Mouse (Mus musculus) left cerebral cortex, postnatal 36 days (tissue): ENCODE measurements around the gene 4930470P17Rik. TPM values are rescaled to one million over a fixed set of nuclear protein-coding genes. Genes with fewer than 3 reads are reported as not detected.

Experiments used
- DNase-seq, 2 experiments: peaks; one replicate each; pipeline ENCODE4 v3.0.0; 2021 to 2022; ENCODE audit warnings: low spot score in 2 of 2, mixed read lengths in 1 of 2
- intact Hi-C: fragments of 180-260 bp; cut with DNase I; formaldehyde crosslinking; loops from one replicate; pipeline ENCODE4 v1.15.1; 2025
- total RNA-seq, 2 experiments: library from RNA; stranded (reverse); gene quantifications; 2 replicates each; pipeline ENCODE4 v1.2.3; 2021

The 4930470P17Rik gene
- total RNA-seq, 2 experiments from 2014 or later, result not detected

- intact Hi-C loops, result no loop called here
- no peak for DNase-seq
Measured at GRCm38 (mm10) chr2:170534116-170534802, 67.6 kb downstream of the 4930470P17Rik start.

- DNase-seq, result no peak
- intact Hi-C loops, result no loop called here
Measured at GRCm38 (mm10) chr2:170530256-170530655, 71.6 kb downstream of the 4930470P17Rik start.

GRCm38 (mm10) chr2:170529766-170530165 lies 72.1 kb downstream of the 4930470P17Rik start:
- intact Hi-C loops, result no loop called here
- no peak for DNase-seq

Other genes with a start within 250 kb of the 4930470P17Rik start
- 10 to 100 TPM; 55.7 to 69.9 TPM for gene Bcas1, start 174.2 kb downstream of the 4930470P17Rik start, total RNA-seq
- 10 to 100 TPM; 29.4 to 31.9 TPM for gene Pfdn4, start 105.6 kb downstream of the 4930470P17Rik start, total RNA-seq
- gene Cyp24a1, start 104.9 kb downstream of the 4930470P17Rik start, total RNA-seq, result not detected
- 10 to 100 TPM; 29.6 to 31.4 TPM for gene Dok5, start 129.8 kb upstream of the 4930470P17Rik start, total RNA-seq